Mouse (Mus musculus) neural tube, embryonic 14.5 days (tissue): ENCODE data around the gene Gm17324. TPM values are rescaled to one million over a fixed set of nuclear protein-coding genes. Genes with fewer than 3 reads are reported as not detected.

Source experiments
- ATAC-seq: fragments of 200-750 bp; cut with Nextera tagmentation; 2 replicates; pipeline ENCODE4 v1.8.0; 2017; ENCODE audit warnings: low read depth, mild to moderate bottlenecking, moderate TSS enrichment, moderate library complexity
- H3K27ac ChIP-seq: fragments of 300-500 bp; sonication (generic); 2 replicates; pipeline ENCODE4 v1.5.1; 2014; ENCODE audit warnings: low read depth, mild to moderate bottlenecking, control low read depth, low read length, moderate library complexity, mixed read lengths
- H3K27me3 ChIP-seq: fragments of 300-500 bp; sonication (generic); 2 replicates; pipeline ENCODE4 v1.6.1; 2014; ENCODE audit warnings: low read length; ENCODE audit not compliant: control insufficient read depth, insufficient read depth
- H3K36me3 ChIP-seq: fragments of 300-500 bp; sonication (generic); 2 replicates; pipeline ENCODE4 v1.6.1; 2014; ENCODE audit warnings: low read length, mixed read lengths; ENCODE audit not compliant: control insufficient read depth, insufficient read depth
- H3K4me1 ChIP-seq: fragments of 300-500 bp; sonication (generic); 2 replicates; pipeline ENCODE4 v1.6.1; 2014; ENCODE audit warnings: low read length; ENCODE audit not compliant: control insufficient read depth, insufficient read depth
- H3K4me2 ChIP-seq: fragments of 300-500 bp; sonication (generic); 2 replicates; pipeline ENCODE4 v1.6.1; 2014; ENCODE audit warnings: mild to moderate bottlenecking, low read depth, low read length, control low read depth
- H3K4me3 ChIP-seq: fragments of 300-500 bp; sonication (generic); 2 replicates; pipeline ENCODE4 v1.5.1; 2014; ENCODE audit warnings: low read depth, low read length, control low read depth, mixed read lengths
- H3K9ac ChIP-seq: fragments of 300-500 bp; sonication (generic); replicated peaks from 2 replicates; pipeline ENCODE4 v1.6.1; 2014; ENCODE audit warnings: low read depth, mild to moderate bottlenecking, control low read depth, low read length, mixed read lengths
- H3K9me3 ChIP-seq: fragments of 300-500 bp; sonication (generic); 2 replicates; pipeline ENCODE4 v1.6.1; 2016; ENCODE audit warnings: low read length; ENCODE audit not compliant: control insufficient read depth
- WGBS: fragments of 180-500 bp; shearing (Covaris S2); extraction: QIAGEN DNeasy Blood & Tissue Kit; methylation state at CpG from one replicate; pipeline ENCODE4 v1.1.7; 2014; 5-methylcytosine and 5-hydroxymethylcytosine counted together
- microRNA-seq: library from miRNA; unstranded; fragments of <30 nt; microRNA quantifications from one replicate; pipeline ENCODE4, GENCODE M21; 2016
- polyA plus RNA-seq: library from polyadenylated mRNA; unstranded; fragments of >200 nt; fragmentation: Nextera tagmentation; extraction: Ambion mirVana; gene quantifications from 2 replicates; pipeline ENCODE4 v1.2.1, GENCODE M21; 2014

The Gm17324 gene
- polyA plus RNA-seq, 1 experiment from 2014 or later = 2.4 TPM

DNA sequence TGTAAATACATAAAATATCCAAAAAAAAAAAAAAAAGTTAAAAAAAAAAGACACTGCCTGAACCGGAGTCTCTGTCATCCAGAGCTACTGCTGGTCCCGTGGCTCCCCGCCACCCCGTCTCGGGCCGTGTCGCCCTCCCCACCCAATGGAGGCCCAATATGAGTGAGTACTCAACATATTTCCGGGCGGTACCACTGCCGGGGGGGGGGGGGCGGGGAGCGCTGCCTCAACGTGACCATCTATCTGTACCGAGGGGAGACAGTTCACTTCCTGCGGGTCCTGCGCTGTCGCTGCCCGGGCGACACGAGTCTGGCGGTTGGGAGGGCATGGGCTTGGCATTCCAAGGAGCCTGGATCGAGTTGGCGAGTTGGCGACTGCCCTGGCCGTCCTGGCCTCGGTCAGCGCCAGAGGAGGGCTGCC, 21.2 kb downstream of the Gm17324 start:
- Histone ChIP-seq H3K27me3 (no peaks in the 10 kb centered on the region), H3K9ac (0 out of 2 replicates have a peak overlapping the region, but pooled peaks have one; percentile 32), H3K36me3 (no peaks in the 10 kb centered on the region), H3K4me1 (no peaks in the 10 kb centered on the region), H3K27ac (no peak overlapping the region), H3K4me2 (peak overlapping the region; percentile 46), H3K4me3 (peak overlapping the region; percentile 28), H3K9me3 (no peaks in the 10 kb centered on the region)
- peak; percentile 46; the same call in 1 of the 2 replicates for ATAC-seq
- WGBS = 29% methylated on average over 24 of the region's 27 CpGs

DNA sequence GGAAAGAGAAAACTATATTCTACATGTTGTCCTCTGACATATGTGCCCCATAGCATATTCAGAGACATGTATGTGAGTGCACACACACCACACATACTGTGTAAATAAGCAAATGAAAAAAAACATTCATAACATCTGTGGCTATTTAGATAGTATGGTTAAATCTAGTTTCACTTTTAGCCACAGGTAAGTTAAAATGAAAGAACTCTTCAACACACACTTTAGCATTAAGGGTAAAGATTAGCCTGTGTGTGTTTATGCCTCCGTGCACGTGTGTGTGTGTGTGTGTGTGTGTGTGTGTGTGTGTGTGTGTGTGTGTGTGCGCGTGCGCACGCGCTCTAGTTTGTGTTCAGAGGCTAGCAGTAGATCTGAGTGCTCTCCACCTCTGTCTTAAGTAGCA, 47.0 kb downstream of the Gm17324 start:
- Histone ChIP-seq H3K9me3 (no peaks in the 10 kb centered on the region), H3K4me1 (no peaks in the 10 kb centered on the region), H3K27ac (no peak overlapping the region), H3K4me2 (no peak overlapping the region), H3K36me3 (no peaks in the 10 kb centered on the region), H3K9ac (no peak overlapping the region), H3K4me3 (no peak overlapping the region), H3K27me3 (peaks cover 4% of the 10 kb centered on the region)
- WGBS = 93% methylated on average over 7 of the region's 7 CpGs
- no peak for ATAC-seq

DNA sequence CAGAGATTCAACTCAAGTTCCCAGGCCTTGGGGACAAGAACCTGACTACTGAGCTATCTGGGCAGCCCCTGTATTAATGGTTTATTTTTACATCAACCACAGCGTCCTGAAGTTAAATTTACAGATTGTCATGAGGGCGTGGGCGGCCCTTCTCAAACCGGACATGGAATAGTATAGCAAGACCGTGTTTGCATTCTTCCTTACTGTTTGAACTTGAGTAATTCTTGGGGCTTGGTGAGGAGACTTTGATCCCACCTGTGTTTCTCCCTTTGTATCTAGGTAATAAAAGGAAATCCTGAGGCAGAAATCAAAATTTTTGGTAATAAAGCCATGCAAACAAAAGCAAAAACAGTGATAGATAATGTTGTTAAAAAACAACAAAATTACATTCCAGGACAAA, 48.0 kb downstream of the Gm17324 start:
- Histone ChIP-seq H3K27me3 (peaks cover 9% of the 10 kb centered on the region), H3K27ac (no peak overlapping the region), H3K4me3 (no peak overlapping the region), H3K4me1 (no peaks in the 10 kb centered on the region), H3K9ac (no peak overlapping the region), H3K9me3 (no peaks in the 10 kb centered on the region), H3K4me2 (no peak overlapping the region), H3K36me3 (no peaks in the 10 kb centered on the region)
- WGBS = 88% methylated on average over 5 of the region's 5 CpGs
- ATAC-seq = no peak

Small RNA genes lying within 50 kb of the gene (microRNA-seq; reads per million reads assigned to microRNA genes)
- not detected for gene Gm26377

Other genes with a start within 250 kb of the Gm17324 start
- not detected in 2 replicates for gene Gsta1, start 218.1 kb downstream of the Gm17324 start, polyA plus RNA-seq
- gene Gm3776, start 191.7 kb downstream of the Gm17324 start, polyA plus RNA-seq = not detected in 2 replicates
- not detected in 2 replicates for gene Gm10639, start 158.9 kb downstream of the Gm17324 start, polyA plus RNA-seq
- not detected in 2 replicates for gene Omt2a, start 134.0 kb downstream of the Gm17324 start, polyA plus RNA-seq
- gene Omt2b, start 121.2 kb downstream of the Gm17324 start, polyA plus RNA-seq = not detected in 2 replicates
- not detected in 2 replicates for gene Gsta2, start 93.0 kb downstream of the Gm17324 start, polyA plus RNA-seq
- gene Dppa5a, start 80.6 kb downstream of the Gm17324 start, polyA plus RNA-seq = 3.1 and 5.9 TPM in 2 replicates
- 4.1 and 4.9 TPM in 2 replicates for gene Ooep, start 70.1 kb downstream of the Gm17324 start, polyA plus RNA-seq
- gene Ddx43, start 53.0 kb downstream of the Gm17324 start, polyA plus RNA-seq = 0.12 and 0.59 TPM in 2 replicates
- gene Cgas, start 5.5 kb downstream of the Gm17324 start, polyA plus RNA-seq = 0.60 and 0.70 TPM in 2 replicates
- gene Mto1, start 578 bp downstream of the Gm17324 start, polyA plus RNA-seq = 32.0 and 34.6 TPM in 2 replicates
- gene Eef1a1, start 40.4 kb upstream of the Gm17324 start, polyA plus RNA-seq = 3,427 and 3,855 TPM in 2 replicates
- gene Slc17a5, start 139.3 kb upstream of the Gm17324 start, polyA plus RNA-seq = 18.8 and 20.4 TPM in 2 replicates
- gene Cd109, start 166.8 kb upstream of the Gm17324 start, polyA plus RNA-seq = 1.3 and 1.9 TPM in 2 replicates